Mouse (Mus musculus) erythroblast, embryonic 14.5 days (primary cell): ENCODE data around the gene Zfp148. TPM values are rescaled to one million over a fixed set of nuclear protein-coding genes. Genes with fewer than 3 reads are reported as not detected.
"Not testable (repeated sequence)": the region's sequence is repeated elsewhere in the genome, so short reads cannot be mapped to it uniquely, and the experiment has no call there.

Source experiments
- H3K27me3 ChIP-seq: 2 replicates; pipeline ENCODE4 v1.6.1; 2012; ENCODE audit warnings: inconsistent platforms; ENCODE audit not compliant: control insufficient read depth
- H3K36me3 ChIP-seq: 2 replicates; pipeline ENCODE4 v1.6.1; 2012; ENCODE audit warnings: mild to moderate bottlenecking, inconsistent platforms; ENCODE audit not compliant: control insufficient read depth
- H3K4me1 ChIP-seq: 2 replicates; pipeline ENCODE4 v1.6.1; 2012; ENCODE audit warnings: inconsistent platforms; ENCODE audit not compliant: control insufficient read depth
- H3K4me3 ChIP-seq: replicated peaks from 2 replicates; pipeline ENCODE3; 2012; ENCODE audit warnings: moderate library complexity, mild to moderate bottlenecking, inconsistent platforms
- H3K9me3 ChIP-seq: 2 replicates; pipeline ENCODE4 v1.6.1; 2012; ENCODE audit warnings: low read length, inconsistent platforms, mixed read lengths; ENCODE audit not compliant: control insufficient read depth
- GATA1 ChIP-seq: IDR thresholded peaks from 2 replicates; pipeline ENCODE4 v1.6.1; 2012; ENCODE audit warnings: low read length, inconsistent platforms, mixed read lengths
- TAL1 ChIP-seq: IDR thresholded peaks from 3 replicates; pipeline ENCODE4 v1.6.1; 2012; ENCODE audit warnings: low read length, inconsistent platforms, mixed read lengths
- polyA plus RNA-seq: library from polyadenylated mRNA; stranded (reverse); fragments of >175 nt; gene quantifications from 2 replicates; pipeline ENCODE4 v1.2.3, GENCODE M21; 2012

The Zfp148 gene
- polyA plus RNA-seq, 1 experiment = 0.05 TPM

DNA sequence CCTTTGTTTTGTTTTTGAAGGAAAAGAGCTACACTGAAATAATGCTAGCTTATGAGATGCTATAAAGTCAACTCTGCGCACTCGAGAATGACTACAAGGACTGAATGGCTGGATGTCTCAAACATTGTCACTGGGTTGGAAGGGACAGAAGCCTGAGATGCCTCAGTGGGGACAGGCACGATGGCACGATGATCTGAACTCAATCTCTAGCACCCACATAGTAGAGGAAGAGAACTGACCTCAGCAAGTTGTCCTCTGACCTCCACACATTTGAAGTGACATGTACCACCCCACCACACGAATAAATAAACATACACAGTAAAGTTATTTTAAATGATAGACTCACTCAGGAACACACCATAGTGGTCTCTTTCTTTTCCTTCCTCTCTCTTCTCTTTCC is 4.4 kb upstream of the Zfp148 start:
- no peak for TF ChIP-seq GATA1
- no peak for TF ChIP-seq TAL1
- Histone ChIP-seq H3K36me3 (no peaks in the 10 kb centered on the region; the same call in 1 of the 2 replicates), H3K27me3 (no peaks in the 10 kb centered on the region), H3K4me1 (peaks cover 10% of the 10 kb centered on the region), H3K4me3 (no peak overlapping the region), H3K9me3 (no peaks in the 10 kb centered on the region)

DNA sequence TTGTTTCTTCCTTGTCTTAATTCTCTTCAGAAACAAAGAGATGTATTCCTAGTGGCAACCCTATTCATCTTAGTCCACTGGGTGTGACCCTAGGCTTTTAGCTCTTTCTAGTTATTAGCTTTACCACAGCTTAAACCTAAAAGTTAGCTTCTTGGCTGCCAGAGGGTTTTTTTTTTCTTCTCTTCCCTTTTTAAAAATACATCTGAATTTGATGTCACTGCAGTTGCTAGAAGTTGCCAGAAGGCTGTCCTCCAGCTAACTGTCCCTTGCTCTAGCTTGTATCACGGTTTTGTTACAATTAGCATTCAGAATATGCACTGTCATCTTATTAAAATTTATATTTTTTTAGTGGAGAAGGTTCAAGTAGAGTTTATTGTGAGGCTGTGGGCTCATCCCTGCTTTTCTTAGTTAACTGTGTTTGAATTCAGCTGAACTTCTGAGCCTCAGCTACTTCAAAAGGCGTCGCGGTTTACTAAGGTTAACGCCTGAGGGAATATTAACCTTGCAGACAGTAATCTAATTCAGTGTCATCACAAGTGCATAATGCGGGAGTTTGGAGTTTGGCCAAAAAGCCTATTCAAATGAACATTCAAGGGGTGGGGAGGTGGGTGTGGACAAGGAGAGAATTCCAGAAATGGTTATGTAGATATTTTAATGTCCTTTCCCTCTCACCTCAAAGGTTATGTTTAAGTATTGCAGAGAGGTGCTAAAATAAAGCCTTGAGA is 1.3 kb upstream of the Zfp148 start:
- H3K27me3 ChIP-seq = no peaks in the 10 kb centered on the region
- H3K36me3 ChIP-seq = no peaks in the 10 kb centered on the region; the same call in none of the 2 replicates
- TF ChIP-seq GATA1 (no peak), TAL1 (no peak)
- H3K4me3 ChIP-seq = peak overlapping the region; percentile 97
- H3K9me3 ChIP-seq = no peaks in the 10 kb centered on the region
- H3K4me1 ChIP-seq = peaks cover 32% of the 10 kb centered on the region

DNA sequence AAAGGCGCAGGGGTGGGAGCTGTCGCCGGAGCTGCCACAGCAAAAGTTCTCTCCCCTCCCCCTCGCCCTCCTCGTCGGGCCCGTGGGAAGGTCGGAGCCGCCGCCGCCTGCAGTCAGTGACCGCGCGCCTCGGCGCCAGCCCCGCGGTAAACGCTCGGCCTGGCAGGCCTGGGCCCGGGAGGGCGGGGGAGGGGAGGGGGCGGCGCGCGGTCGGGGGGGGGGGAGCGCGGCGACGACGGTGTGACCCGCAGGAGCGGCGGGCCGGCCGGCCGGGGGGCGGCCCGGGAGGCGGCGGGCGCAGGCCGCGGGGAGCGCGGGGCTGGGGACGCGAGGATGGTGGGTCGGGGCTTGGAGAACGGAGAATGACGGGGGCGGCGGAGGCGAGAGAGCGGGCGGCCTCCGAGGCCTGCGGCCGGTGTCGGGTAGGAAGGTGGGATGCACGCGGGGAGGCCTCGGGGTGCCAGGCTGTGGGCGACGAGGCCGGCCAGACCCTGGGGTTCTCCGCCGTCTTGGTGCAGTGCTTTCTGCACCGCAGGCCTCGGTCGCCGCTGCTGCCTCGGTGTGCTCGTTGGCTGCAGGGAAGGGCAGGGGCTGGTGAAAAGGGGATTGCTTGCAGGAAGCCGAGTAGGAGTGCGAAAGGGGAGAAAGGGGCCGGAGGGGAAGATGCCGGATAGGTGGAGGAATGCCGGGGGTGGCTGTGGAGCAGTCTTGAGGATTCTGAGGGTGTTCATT is 412 bp downstream of the Zfp148 start:
- Histone ChIP-seq H3K9me3 (no peaks in the 10 kb centered on the region), H3K4me3 (peak overlapping the region; percentile 97), H3K36me3 (no peaks in the 10 kb centered on the region; the same call in none of the 2 replicates), H3K4me1 (peaks cover 33% of the 10 kb centered on the region), H3K27me3 (no peaks in the 10 kb centered on the region)
- no peak for TF ChIP-seq GATA1

DNA sequence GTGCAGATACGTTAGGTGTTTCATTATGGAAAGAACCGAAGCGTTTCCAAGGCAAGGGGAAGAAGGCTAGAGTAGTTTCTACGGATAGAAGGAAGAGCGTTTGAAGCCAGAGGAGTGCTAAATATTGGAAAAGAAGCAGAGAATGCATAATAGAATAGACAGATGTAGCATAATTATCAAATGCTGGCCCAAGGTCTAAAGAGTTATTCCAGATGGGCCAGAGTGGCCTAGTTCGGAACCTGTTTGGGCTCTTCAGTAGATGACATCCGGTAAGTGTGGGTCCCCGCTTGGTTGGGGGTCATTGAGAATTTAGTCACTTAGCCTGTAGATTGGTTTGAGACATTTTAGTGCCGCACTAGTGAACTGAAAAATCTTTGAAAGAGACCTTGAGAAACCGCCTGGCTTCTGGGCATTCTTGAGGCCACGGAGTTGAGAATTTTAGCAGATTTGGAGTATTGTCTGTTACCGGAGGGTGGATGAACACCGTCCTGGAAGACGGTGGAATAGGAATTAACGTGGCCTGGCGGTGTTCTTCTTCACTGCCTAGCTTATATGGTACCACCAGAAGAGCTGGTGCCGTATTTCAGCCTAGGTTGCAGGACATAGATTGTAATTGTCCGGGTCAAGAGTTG is 1.1 kb downstream of the Zfp148 start:
- no peak for TF ChIP-seq TAL1
- no peak for TF ChIP-seq GATA1
- Histone ChIP-seq H3K9me3 (no peaks in the 10 kb centered on the region), H3K27me3 (no peaks in the 10 kb centered on the region), H3K4me3 (peak overlapping the region; percentile 97), H3K36me3 (no peaks in the 10 kb centered on the region; the same call in none of the 2 replicates), H3K4me1 (peaks cover 33% of the 10 kb centered on the region)

DNA sequence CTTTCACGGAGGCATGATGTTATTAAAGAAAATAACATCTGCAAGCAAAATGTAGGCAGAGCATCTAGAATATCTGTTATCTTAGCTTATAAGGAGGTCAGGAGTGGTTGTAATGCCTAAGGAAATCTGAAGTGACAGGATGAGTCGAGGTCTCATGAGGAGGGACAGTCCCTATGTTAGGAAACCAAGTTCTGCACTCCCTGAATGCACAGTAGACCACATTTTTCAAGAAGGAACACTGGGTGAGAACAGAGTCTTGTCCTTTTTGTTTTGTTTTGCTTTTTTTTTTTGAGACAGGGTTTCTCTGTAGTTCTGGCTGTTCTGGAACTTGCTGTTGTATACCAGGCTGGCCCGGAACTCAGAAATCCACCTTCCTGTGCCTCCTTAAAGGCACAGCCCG is 1.7 kb downstream of the Zfp148 start:
- H3K4me3 ChIP-seq = peak overlapping the region; percentile 97
- peaks cover 34% of the 10 kb centered on the region for H3K4me1 ChIP-seq
- H3K9me3 ChIP-seq = no peaks in the 10 kb centered on the region
- no peak for TF ChIP-seq TAL1
- no peak for TF ChIP-seq GATA1
- no peaks in the 10 kb centered on the region for H3K27me3 ChIP-seq
- no peaks in the 10 kb centered on the region; the same call in none of the 2 replicates for H3K36me3 ChIP-seq

DNA sequence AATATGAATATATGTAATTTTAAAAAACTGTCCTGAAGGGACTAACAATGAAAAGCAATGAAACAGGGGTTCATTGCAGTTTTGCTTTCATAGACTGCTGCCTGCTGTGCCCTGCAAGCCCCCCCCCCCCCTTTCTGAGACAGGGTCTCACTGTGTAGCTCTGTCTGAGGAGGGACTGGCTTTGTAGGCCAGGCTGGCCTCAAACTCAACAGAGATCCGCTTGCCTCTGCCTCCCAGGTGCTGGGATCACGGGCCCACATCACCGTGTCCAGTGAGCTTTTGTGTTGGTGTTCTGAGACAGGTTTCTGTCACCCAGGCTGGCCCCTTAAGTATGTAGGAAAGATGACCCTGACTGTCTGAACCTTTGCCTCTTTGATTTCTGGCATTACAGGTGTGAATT is 2.9 kb downstream of the Zfp148 start:
- Histone ChIP-seq H3K36me3 (no peaks in the 10 kb centered on the region; the same call in none of the 2 replicates), H3K4me1 (peaks cover 34% of the 10 kb centered on the region), H3K27me3 (no peaks in the 10 kb centered on the region), H3K9me3 (no peaks in the 10 kb centered on the region), H3K4me3 (no peak overlapping the region)
- TF ChIP-seq TAL1 = no peak
- TF ChIP-seq GATA1 = no peak

DNA sequence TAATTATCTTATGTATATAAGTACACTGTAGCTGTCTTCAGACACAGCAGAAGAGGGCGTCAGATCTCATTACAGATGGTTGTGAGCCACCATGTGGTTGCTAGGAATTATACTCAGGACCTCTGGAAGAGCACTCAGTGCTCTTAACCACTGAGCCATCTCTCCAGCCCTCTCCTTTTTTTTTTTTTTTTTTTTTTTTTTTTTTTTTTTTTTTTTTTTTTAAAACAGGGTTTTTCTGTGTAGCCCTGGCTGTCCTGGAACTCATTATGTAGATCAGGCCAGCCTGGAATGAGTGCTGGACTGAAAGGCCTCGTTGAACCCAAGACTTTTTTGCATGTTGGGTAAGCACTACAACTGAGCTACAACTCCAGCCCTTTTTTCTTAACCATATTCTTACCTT is 3.4 kb downstream of the Zfp148 start:
- not testable (repeated sequence) for H3K9me3 ChIP-seq, H3K36me3 ChIP-seq, H3K27me3 ChIP-seq, H3K4me3 ChIP-seq
- H3K4me1 ChIP-seq = peaks cover 34% of the 10 kb centered on the region

DNA sequence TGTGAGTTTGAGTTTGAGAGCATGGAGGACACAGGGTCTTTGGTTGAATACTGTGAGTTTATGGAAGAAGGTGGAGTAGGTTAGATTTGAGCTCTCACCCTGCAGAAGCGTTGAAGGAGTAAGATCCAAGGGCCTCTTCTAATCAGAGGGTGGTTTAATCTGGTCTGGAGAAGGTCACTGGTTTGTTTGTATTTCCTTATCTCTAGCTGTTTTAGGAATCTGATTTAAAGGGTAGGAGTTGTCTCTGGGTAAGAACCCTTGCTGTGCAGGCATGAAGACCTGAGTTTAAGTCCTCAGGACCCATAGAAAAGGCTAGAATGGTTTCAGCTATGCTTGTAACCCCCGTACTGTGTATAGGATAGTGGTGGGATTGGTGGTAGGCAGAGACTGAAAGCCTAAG is 6.4 kb downstream of the Zfp148 start:
- Histone ChIP-seq H3K4me1 (peaks cover 17% of the 10 kb centered on the region), H3K27me3 (no peaks in the 10 kb centered on the region), H3K36me3 (no peaks in the 10 kb centered on the region; the same call in 1 of the 2 replicates), H3K4me3 (no peak overlapping the region), H3K9me3 (no peaks in the 10 kb centered on the region)
- TF ChIP-seq GATA1 = no peak
- no peak for TF ChIP-seq TAL1

DNA sequence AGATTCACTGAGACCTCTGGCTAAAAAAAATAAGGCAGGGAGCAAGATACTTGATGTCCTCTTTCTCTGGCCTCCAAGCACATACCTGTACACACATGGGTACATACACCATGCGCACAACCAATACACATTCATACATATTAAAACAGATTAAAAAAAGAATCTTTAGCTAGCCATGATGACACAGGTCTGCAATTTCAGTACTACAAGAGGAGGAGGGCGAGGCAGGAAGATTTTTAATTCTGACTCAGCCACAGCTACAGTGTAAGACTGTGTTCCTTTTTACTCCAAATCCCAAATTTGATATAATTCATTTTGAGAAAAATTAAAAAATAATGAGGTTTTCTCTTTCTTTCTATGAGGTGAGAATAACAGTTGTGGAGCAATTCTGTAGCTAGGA is 6.8 kb downstream of the Zfp148 start:
- no peaks in the 10 kb centered on the region for H3K27me3 ChIP-seq
- TF ChIP-seq GATA1 (no peak), TAL1 (no peak)
- no peaks in the 10 kb centered on the region for H3K9me3 ChIP-seq
- no peak overlapping the region for H3K4me3 ChIP-seq
- peaks cover 13% of the 10 kb centered on the region for H3K4me1 ChIP-seq
- no peaks in the 10 kb centered on the region; the same call in 1 of the 2 replicates for H3K36me3 ChIP-seq
